Mouse (Mus musculus): ENCODE measurements at regions not wholly inside any gene's neighbourhood (a gene's known extent, or its start where the extent isn't known, plus 50 kb on each side); places are given as distances from the start of the nearest gene placed in this dataset.

- no peaks in the 10 kb centered on the region for H3K27me3 ChIP-seq (replicated peaks)
- H3K9me3 ChIP-seq (replicated peaks): no peaks in the 10 kb centered on the region
- no peak overlapping the region for H3K27ac ChIP-seq (replicated peaks)
- no peaks in the 10 kb centered on the region for H3K4me1 ChIP-seq
- H3K36me3 ChIP-seq: no peaks in the 10 kb centered on the region
- 51% methylated on average over 1 of the region's 1 CpGs for WGBS
- no peak overlapping the region for H3K4me2 ChIP-seq
- H3K4me3 ChIP-seq (replicated peaks): no peak overlapping the region
- no peak overlapping the region for H3K9ac ChIP-seq (replicated peaks)
- no peak for ATAC-seq (ENCODE audit: low FRiP score)
These were observed 491.8 kb upstream of the Pappa start for GRCm38 (mm10) chr4:64632189-64632588.

GRCm38 (mm10) chr4:64635256-64635962 lies 488.6 kb upstream of the Pappa start:
- Histone ChIP-seq H3K9ac (replicated peaks) (no peak overlapping the region), H3K36me3 (no peaks in the 10 kb centered on the region), H3K4me3 (replicated peaks) (no peak overlapping the region), H3K4me2 (no peak overlapping the region), H3K9me3 (replicated peaks) (no peaks in the 10 kb centered on the region), H3K27ac (replicated peaks) (no peak overlapping the region), H3K27me3 (replicated peaks) (no peaks in the 10 kb centered on the region), H3K4me1 (no peaks in the 10 kb centered on the region)
- WGBS: 85% methylated on average over 2 of the region's 2 CpGs
- ATAC-seq (ENCODE audit: low FRiP score): no peak

- H3K27ac ChIP-seq (replicated peaks): no peak overlapping the region
- ATAC-seq (ENCODE audit: low FRiP score): no peak
- H3K4me1 ChIP-seq: no peaks in the 10 kb centered on the region
- H3K9ac ChIP-seq (replicated peaks): no peak overlapping the region
- H3K36me3 ChIP-seq: no peaks in the 10 kb centered on the region
- H3K4me2 ChIP-seq: no peak overlapping the region
- no peak overlapping the region for H3K4me3 ChIP-seq (replicated peaks)
- 90% methylated on average over 3 of the region's 3 CpGs for WGBS
- no peaks in the 10 kb centered on the region for H3K27me3 ChIP-seq (replicated peaks)
- no peaks in the 10 kb centered on the region for H3K9me3 ChIP-seq (replicated peaks)
These were observed 483.9 kb upstream of the Pappa start for GRCm38 (mm10) chr4:64640056-64640455.

GRCm38 (mm10) chr4:64640976-64641375 lies 483.0 kb upstream of the Pappa start:
- no peak overlapping the region for H3K9ac ChIP-seq (replicated peaks)
- ATAC-seq (ENCODE audit: low FRiP score): no peak

GRCm38 (mm10) chr4:64645141-64645540 lies 478.8 kb upstream of the Pappa start:
- H3K9ac ChIP-seq (replicated peaks): no peak overlapping the region
- H3K4me3 ChIP-seq (replicated peaks): no peak overlapping the region
- H3K4me1 ChIP-seq: no peaks in the 10 kb centered on the region
- no peak for ATAC-seq (ENCODE audit: low FRiP score)
- WGBS: 99% methylated on average over 2 of the region's 2 CpGs
- H3K4me2 ChIP-seq: no peak overlapping the region
- H3K36me3 ChIP-seq: no peaks in the 10 kb centered on the region
- H3K27me3 ChIP-seq (replicated peaks): no peaks in the 10 kb centered on the region
- H3K9me3 ChIP-seq (replicated peaks): no peaks in the 10 kb centered on the region
- H3K27ac ChIP-seq (replicated peaks): no peak overlapping the region

More at GRCm38 (mm10) chr4:64640976-64641375, 483.0 kb upstream of the Pappa start:
- H3K36me3 ChIP-seq: no peaks in the 10 kb centered on the region
- 67% methylated on average over 1 of the region's 1 CpGs for WGBS
- H3K4me2 ChIP-seq: no peak overlapping the region
- no peaks in the 10 kb centered on the region for H3K9me3 ChIP-seq (replicated peaks)
- H3K4me3 ChIP-seq (replicated peaks): no peak overlapping the region
- no peaks in the 10 kb centered on the region for H3K27me3 ChIP-seq (replicated peaks)
- no peak overlapping the region for H3K27ac ChIP-seq (replicated peaks)
- H3K4me1 ChIP-seq: no peaks in the 10 kb centered on the region

GRCm38 (mm10) chr4:64654157-64654556 lies 469.8 kb upstream of the Pappa start:
- H3K27ac ChIP-seq (replicated peaks): no peak overlapping the region
- ATAC-seq (ENCODE audit: low FRiP score): no peak
- H3K27me3 ChIP-seq (replicated peaks): no peaks in the 10 kb centered on the region
- H3K4me3 ChIP-seq (replicated peaks): no peak overlapping the region
- no peak overlapping the region for H3K9ac ChIP-seq (replicated peaks)
- H3K36me3 ChIP-seq: no peaks in the 10 kb centered on the region
- no peaks in the 10 kb centered on the region for H3K9me3 ChIP-seq (replicated peaks)
- no peaks in the 10 kb centered on the region for H3K4me1 ChIP-seq
- 83% methylated on average over 3 of the region's 3 CpGs for WGBS
- H3K4me2 ChIP-seq: no peak overlapping the region

GRCm38 (mm10) chr4:64655534-64655933 lies 468.4 kb upstream of the Pappa start:
- Histone ChIP-seq H3K27ac (replicated peaks) (no peak overlapping the region), H3K4me3 (replicated peaks) (no peak overlapping the region), H3K9me3 (replicated peaks) (no peaks in the 10 kb centered on the region), H3K9ac (replicated peaks) (no peak overlapping the region), H3K27me3 (replicated peaks) (no peaks in the 10 kb centered on the region), H3K4me2 (no peak overlapping the region), H3K4me1 (no peaks in the 10 kb centered on the region), H3K36me3 (no peaks in the 10 kb centered on the region)
- no peak for ATAC-seq (ENCODE audit: low FRiP score)

GRCm38 (mm10) chr4:64663722-64664121 lies 460.3 kb upstream of the Pappa start:
- Histone ChIP-seq H3K27me3 (replicated peaks) (no peaks in the 10 kb centered on the region), H3K4me1 (no peaks in the 10 kb centered on the region), H3K9ac (replicated peaks) (no peak overlapping the region), H3K4me3 (replicated peaks) (no peak overlapping the region), H3K36me3 (no peaks in the 10 kb centered on the region), H3K27ac (replicated peaks) (no peak overlapping the region), H3K4me2 (no peak overlapping the region), H3K9me3 (replicated peaks) (no peaks in the 10 kb centered on the region)
- 94% methylated on average over 2 of the region's 2 CpGs for WGBS
- ATAC-seq (ENCODE audit: low FRiP score): no peak

GRCm38 (mm10) chr4:64667998-64668397 lies 456.0 kb upstream of the Pappa start:
- Histone ChIP-seq H3K9ac (replicated peaks) (no peak overlapping the region), H3K4me3 (replicated peaks) (no peak overlapping the region), H3K4me1 (no peaks in the 10 kb centered on the region), H3K36me3 (no peaks in the 10 kb centered on the region), H3K9me3 (replicated peaks) (no peaks in the 10 kb centered on the region), H3K27me3 (replicated peaks) (no peaks in the 10 kb centered on the region), H3K4me2 (no peak overlapping the region), H3K27ac (replicated peaks) (no peak overlapping the region)
- WGBS: 92% methylated on average over 3 of the region's 3 CpGs
- no peak for ATAC-seq (ENCODE audit: low FRiP score)

GRCm38 (mm10) chr4:64669722-64670121 lies 454.3 kb upstream of the Pappa start:
- no peaks in the 10 kb centered on the region for H3K36me3 ChIP-seq
- no peak overlapping the region for H3K4me3 ChIP-seq (replicated peaks)
- no peaks in the 10 kb centered on the region for H3K9me3 ChIP-seq (replicated peaks)
- no peak for ATAC-seq (ENCODE audit: low FRiP score)
- H3K27me3 ChIP-seq (replicated peaks): no peaks in the 10 kb centered on the region
- H3K9ac ChIP-seq (replicated peaks): no peak overlapping the region
- 81% methylated on average over 2 of the region's 2 CpGs for WGBS
- no peaks in the 10 kb centered on the region for H3K4me1 ChIP-seq
- no peak overlapping the region for H3K27ac ChIP-seq (replicated peaks)
- H3K4me2 ChIP-seq: no peak overlapping the region

- no peaks in the 10 kb centered on the region for H3K36me3 ChIP-seq
- ATAC-seq (ENCODE audit: low FRiP score): no peak
- no peaks in the 10 kb centered on the region for H3K4me1 ChIP-seq
- no peak overlapping the region for H3K27ac ChIP-seq (replicated peaks)
- H3K4me2 ChIP-seq: no peak overlapping the region
- no peaks in the 10 kb centered on the region for H3K27me3 ChIP-seq (replicated peaks)
- no peak overlapping the region for H3K4me3 ChIP-seq (replicated peaks)
- WGBS: 38% methylated on average over 6 of the region's 6 CpGs
- no peaks in the 10 kb centered on the region for H3K9me3 ChIP-seq (replicated peaks)
- H3K9ac ChIP-seq (replicated peaks): no peak overlapping the region
These were observed 447.5 kb upstream of the Pappa start for GRCm38 (mm10) chr4:64676438-64676837.

GRCm38 (mm10) chr4:64676881-64677280 lies 447.1 kb upstream of the Pappa start:
- no peak overlapping the region for H3K9ac ChIP-seq (replicated peaks)
- no peaks in the 10 kb centered on the region for H3K9me3 ChIP-seq (replicated peaks)
- ATAC-seq (ENCODE audit: low FRiP score): no peak
- H3K4me3 ChIP-seq (replicated peaks): no peak overlapping the region
- WGBS: 53% methylated on average over 5 of the region's 5 CpGs
- no peak overlapping the region for H3K4me2 ChIP-seq
- H3K36me3 ChIP-seq: no peaks in the 10 kb centered on the region
- H3K27me3 ChIP-seq (replicated peaks): no peaks in the 10 kb centered on the region
- H3K4me1 ChIP-seq: no peaks in the 10 kb centered on the region
- no peak overlapping the region for H3K27ac ChIP-seq (replicated peaks)

GRCm38 (mm10) chr4:64684654-64685053 lies 439.3 kb upstream of the Pappa start:
- H3K4me1 ChIP-seq: no peaks in the 10 kb centered on the region
- no peaks in the 10 kb centered on the region for H3K36me3 ChIP-seq
- no peak overlapping the region for H3K9ac ChIP-seq (replicated peaks)
- H3K27me3 ChIP-seq (replicated peaks): no peaks in the 10 kb centered on the region
- WGBS: 90% methylated on average over 1 of the region's 1 CpGs
- H3K4me2 ChIP-seq: no peak overlapping the region
- H3K27ac ChIP-seq (replicated peaks): no peak overlapping the region
- ATAC-seq (ENCODE audit: low FRiP score): no peak
- H3K4me3 ChIP-seq (replicated peaks): no peak overlapping the region
- no peaks in the 10 kb centered on the region for H3K9me3 ChIP-seq (replicated peaks)

Data from neural tube, embryonic 15.5 days (tissue).